Mouse (Mus musculus) bone marrow macrophage, adult 2 months (primary cell): ENCODE data around the gene Dst. TPM values are rescaled to one million over a fixed set of nuclear protein-coding genes. Genes with fewer than 3 reads are reported as not detected.

Experiments used
- H3K27ac ChIP-seq: 2 replicates; pipeline ENCODE4 v1.5.1; 2012; ENCODE audit warnings: low read depth, low read length; ENCODE audit not compliant: insufficient read depth
- H3K4me1 ChIP-seq: 2 replicates; pipeline ENCODE4 v1.6.1; 2012; ENCODE audit warnings: low read length; ENCODE audit not compliant: control insufficient read depth, insufficient read depth
- H3K4me3 ChIP-seq: 2 replicates; pipeline ENCODE4 v1.5.1; 2012; ENCODE audit warnings: mild to moderate bottlenecking, low read length, moderate library complexity; ENCODE audit not compliant: insufficient read depth
- CTCF ChIP-seq: IDR thresholded peaks from 2 replicates; pipeline ENCODE4 v1.5.1; 2012; ENCODE audit warnings: low read depth, mild to moderate bottlenecking, low read length, moderate library complexity
- POLR2A ChIP-seq: IDR thresholded peaks from 2 replicates; pipeline ENCODE4 v1.6.1; 2012; ENCODE audit warnings: mild to moderate bottlenecking, low read depth, low read length, borderline replicate concordance
- polyA plus RNA-seq: library from polyadenylated mRNA; stranded (reverse); fragments of >200 nt; gene quantifications from 2 replicates; pipeline ENCODE4 v1.2.4, GENCODE M21; 2012; ENCODE audit not compliant: missing spikeins, insufficient read depth, insufficient read length

Dst gene
- polyA plus RNA-seq, 1 experiment = 8.5 TPM

- TF ChIP-seq POLR2A = no peak
- Histone ChIP-seq H3K4me3 (no peak overlapping the region), H3K27ac (no peak overlapping the region), H3K4me1 (peaks cover 31% of the 10 kb centered on the region)
Measured at GRCm38 (mm10) chr1:33995386-33995785, 87.4 kb downstream of the Dst start.

GRCm38 (mm10) chr1:33996105-33996887 is 88.3 kb downstream of the Dst start:
- TF ChIP-seq POLR2A (no peak), CTCF (no peak)
- no peak overlapping the region for H3K27ac ChIP-seq
- H3K4me3 ChIP-seq = no peak overlapping the region
- peaks cover 31% of the 10 kb centered on the region for H3K4me1 ChIP-seq

- TF ChIP-seq POLR2A = no peak
- Histone ChIP-seq H3K4me3 (no peak overlapping the region), H3K27ac (no peak overlapping the region), H3K4me1 (peaks cover 25% of the 10 kb centered on the region)
Measured at GRCm38 (mm10) chr1:34002321-34002720, 94.3 kb downstream of the Dst start.

GRCm38 (mm10) chr1:34002970-34003369 is 94.9 kb downstream of the Dst start:
- Histone ChIP-seq H3K27ac (no peak overlapping the region), H3K4me1 (peaks cover 23% of the 10 kb centered on the region), H3K4me3 (no peak overlapping the region)
- TF ChIP-seq POLR2A (no peak), CTCF (no peak)

GRCm38 (mm10) chr1:34005238-34005725 is 97.3 kb downstream of the Dst start:
- Histone ChIP-seq H3K4me3 (no peak overlapping the region), H3K4me1 (peaks cover 21% of the 10 kb centered on the region), H3K27ac (no peak overlapping the region)
- no peak for TF ChIP-seq POLR2A
- TF ChIP-seq CTCF = no peak

- Histone ChIP-seq H3K27ac (no peak overlapping the region), H3K4me1 (peaks cover 23% of the 10 kb centered on the region), H3K4me3 (peak overlapping the region; percentile 36)
- TF ChIP-seq CTCF = 0 out of 2 replicates have a peak, but pooled peaks have one; percentile 32
- TF ChIP-seq POLR2A = no peak
Measured at GRCm38 (mm10) chr1:34005726-34006638, 98.0 kb downstream of the Dst start.

- H3K27ac ChIP-seq = no peak overlapping the region
- peaks cover 25% of the 10 kb centered on the region for H3K4me1 ChIP-seq
- H3K4me3 ChIP-seq = no peak overlapping the region
- no peak for TF ChIP-seq POLR2A
- no peak for TF ChIP-seq CTCF
Measured at GRCm38 (mm10) chr1:34006828-34007361, 98.9 kb downstream of the Dst start.

GRCm38 (mm10) chr1:34007379-34007778 is 99.4 kb downstream of the Dst start:
- no peak overlapping the region for H3K4me3 ChIP-seq
- no peak overlapping the region for H3K27ac ChIP-seq
- TF ChIP-seq POLR2A (no peak), CTCF (no peak)
- peaks cover 28% of the 10 kb centered on the region for H3K4me1 ChIP-seq

- TF ChIP-seq POLR2A (no peak), CTCF (0 out of 2 replicates have a peak, but pooled peaks have one; percentile 14)
- peaks cover 28% of the 10 kb centered on the region for H3K4me1 ChIP-seq
- peak overlapping the region; percentile 52 for H3K27ac ChIP-seq
- H3K4me3 ChIP-seq = peak overlapping the region; percentile 92
Measured at GRCm38 (mm10) chr1:34011051-34011677, 103.1 kb downstream of the Dst start.
